Mouse (Mus musculus) hindbrain, embryonic 10.5 days (tissue): ENCODE data around the gene Cnksr3. TPM values are rescaled to one million over a fixed set of nuclear protein-coding genes. Genes with fewer than 3 reads are reported as not detected.

ENCODE experiments used
- DNase-seq: peaks from one replicate; pipeline ENCODE4 v3.0.0-alpha.2; 2017; ENCODE audit warnings: low spot score
- H3K27ac ChIP-seq: fragments of 300-500 bp; sonication (generic); 2 replicates; pipeline ENCODE4 v1.5.1; 2016; ENCODE audit warnings: mild to moderate bottlenecking, moderate library complexity
- H3K27me3 ChIP-seq: fragments of 300-500 bp; sonication (generic); 2 replicates; pipeline ENCODE4 v1.6.1; 2016; ENCODE audit warnings: mild to moderate bottlenecking; ENCODE audit not compliant: poor library complexity, insufficient read depth, severe bottlenecking
- H3K36me3 ChIP-seq: fragments of 300-500 bp; sonication (generic); 2 replicates; pipeline ENCODE4 v1.6.1; 2016; ENCODE audit warnings: mild to moderate bottlenecking, moderate library complexity
- H3K4me1 ChIP-seq: fragments of 300-500 bp; sonication (generic); replicated peaks from 2 replicates; pipeline ENCODE4 v1.6.1; 2016; ENCODE audit warnings: mild to moderate bottlenecking
- H3K4me3 ChIP-seq: fragments of 300-500 bp; sonication (generic); 2 replicates; pipeline ENCODE4 v1.5.1; 2016; ENCODE audit warnings: mild to moderate bottlenecking, moderate library complexity
- H3K9me3 ChIP-seq: fragments of 300-500 bp; sonication (generic); 2 replicates; pipeline ENCODE4 v1.6.1; 2016; ENCODE audit warnings: mild to moderate bottlenecking, moderate library complexity
- WGBS: fragments of 180-500 bp; shearing (Covaris S2); methylation state at CpG from one replicate; pipeline ENCODE4 v1.1.7; 2016; 5-methylcytosine and 5-hydroxymethylcytosine counted together
- polyA plus RNA-seq: library from polyadenylated mRNA; unstranded; fragments of >200 nt; fragmentation: Nextera tagmentation; extraction: Ambion mirVana; gene quantifications from 2 replicates; pipeline ENCODE4 v1.2.1, GENCODE M21; 2016

Cnksr3 gene
- polyA plus RNA-seq, 1 experiment from 2014 or later: 7.3 TPM

- no peaks in the 10 kb centered on the region for H3K4me1 ChIP-seq
- H3K9me3 ChIP-seq: no peaks in the 10 kb centered on the region
- no peaks in the 10 kb centered on the region for H3K27me3 ChIP-seq
- 93% methylated on average over 9 of the region's 9 CpGs for WGBS
- H3K4me3 ChIP-seq: no peak overlapping the region
- peaks cover 74% of the 10 kb centered on the region for H3K36me3 ChIP-seq
- DNase-seq: no peak
- no peak overlapping the region for H3K27ac ChIP-seq
Observed at GRCm38 (mm10) chr10:7127828-7128227, 84.2 kb downstream of the Cnksr3 start.

DNA sequence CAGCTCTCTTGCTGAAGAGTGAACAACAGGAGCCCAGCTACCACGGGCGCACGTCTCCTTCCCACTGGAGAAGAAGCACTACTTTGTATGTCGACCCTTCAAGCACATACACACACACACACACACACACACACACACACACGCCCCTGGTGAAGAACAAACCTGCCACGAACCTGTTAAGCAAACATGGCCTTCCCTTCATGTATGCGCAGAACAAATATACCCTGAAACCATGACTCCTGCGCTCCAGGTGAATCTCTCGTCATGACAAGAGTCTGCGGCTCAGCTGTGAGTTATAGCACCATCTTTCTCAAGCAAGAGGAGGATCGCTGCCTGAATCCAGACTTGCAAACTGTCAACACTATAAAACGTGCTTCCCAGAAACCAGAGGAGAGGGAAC is 85.2 kb downstream of the Cnksr3 start:
- 94% methylated on average over 12 of the region's 12 CpGs for WGBS
- no peak overlapping the region for H3K4me3 ChIP-seq
- H3K4me1 ChIP-seq: no peaks in the 10 kb centered on the region

GRCm38 (mm10) chr10:7126287-7126686 is 85.8 kb downstream of the Cnksr3 start:
- H3K4me1 ChIP-seq: no peaks in the 10 kb centered on the region
- no peak for DNase-seq
- no peak overlapping the region for H3K4me3 ChIP-seq
- no peaks in the 10 kb centered on the region for H3K27me3 ChIP-seq
- H3K9me3 ChIP-seq: no peaks in the 10 kb centered on the region
- WGBS: 79% methylated on average over 7 of the region's 7 CpGs
- peaks cover 66% of the 10 kb centered on the region for H3K36me3 ChIP-seq
- H3K27ac ChIP-seq: no peak overlapping the region

More for the DNA sequence above, 85.2 kb downstream of the Cnksr3 start:
- Histone ChIP-seq H3K27me3 (no peaks in the 10 kb centered on the region), H3K27ac (no peak overlapping the region), H3K9me3 (no peaks in the 10 kb centered on the region), H3K36me3 (peaks cover 72% of the 10 kb centered on the region)
- DNase-seq: no peak

- Histone ChIP-seq H3K4me1 (no peaks in the 10 kb centered on the region), H3K27ac (no peak overlapping the region), H3K27me3 (no peaks in the 10 kb centered on the region), H3K36me3 (peaks cover 65% of the 10 kb centered on the region), H3K9me3 (no peaks in the 10 kb centered on the region), H3K4me3 (no peak overlapping the region)
- DNase-seq: no peak
- WGBS: 80% methylated on average over 7 of the region's 7 CpGs
Observed at GRCm38 (mm10) chr10:7124993-7125392, 87.0 kb downstream of the Cnksr3 start.

DNA sequence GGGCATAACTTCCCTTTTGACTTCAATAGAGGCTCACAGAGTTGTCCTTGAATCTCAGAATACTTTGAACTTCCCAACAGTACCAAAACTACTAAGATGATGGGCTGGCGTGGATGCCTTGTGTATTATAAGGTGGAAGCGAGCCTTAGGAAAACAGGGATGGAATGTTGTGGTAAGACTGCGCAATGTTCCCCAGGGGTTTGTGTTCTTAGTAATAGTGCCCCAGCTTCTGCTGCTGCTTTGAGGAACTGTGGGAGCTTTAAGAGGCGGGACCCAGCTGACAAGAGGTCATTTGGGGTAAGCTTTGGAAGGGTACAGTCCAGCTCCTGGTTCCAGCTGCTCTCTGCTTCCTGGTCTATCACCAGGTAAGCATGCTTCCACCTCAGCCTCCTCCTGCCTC is 89.7 kb downstream of the Cnksr3 start:
- WGBS: 82% methylated on average over 4 of the region's 4 CpGs
- H3K27me3 ChIP-seq: no peaks in the 10 kb centered on the region
- no peak overlapping the region for H3K4me3 ChIP-seq
- H3K4me1 ChIP-seq: no peaks in the 10 kb centered on the region; the same call in 1 of the 2 replicates
- no peak for DNase-seq
- H3K36me3 ChIP-seq: peaks cover 58% of the 10 kb centered on the region
- H3K9me3 ChIP-seq: no peaks in the 10 kb centered on the region
- no peak overlapping the region for H3K27ac ChIP-seq

DNA sequence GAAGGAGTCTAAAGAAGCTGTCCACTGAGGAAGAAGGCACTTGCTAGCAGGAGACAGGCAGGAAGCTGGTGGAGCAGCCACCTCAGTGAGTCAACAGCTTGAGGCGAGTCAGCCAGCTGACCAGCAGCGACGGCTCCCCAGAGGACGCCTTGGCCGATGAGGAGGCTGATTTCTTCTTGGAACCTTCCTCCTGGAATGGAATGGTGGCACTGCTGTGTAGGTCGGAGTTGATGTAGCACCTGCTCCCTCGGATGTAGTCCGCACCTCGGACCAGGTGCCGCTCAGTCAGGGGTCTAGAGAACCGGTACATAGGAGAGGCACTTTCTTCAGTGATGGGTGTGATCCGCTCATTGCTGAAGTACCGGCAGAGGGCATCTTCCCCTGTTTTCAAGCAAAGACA is 91.8 kb downstream of the Cnksr3 start:
- no peak overlapping the region for H3K27ac ChIP-seq
- H3K9me3 ChIP-seq: no peaks in the 10 kb centered on the region
- no peak overlapping the region for H3K4me3 ChIP-seq
- peaks cover 42% of the 10 kb centered on the region for H3K36me3 ChIP-seq
- DNase-seq: no peak
- H3K4me1 ChIP-seq: no peaks in the 10 kb centered on the region; the same call in 1 of the 2 replicates
- H3K27me3 ChIP-seq: no peaks in the 10 kb centered on the region
- WGBS: 93% methylated on average over 13 of the region's 13 CpGs

- no peaks in the 10 kb centered on the region for H3K9me3 ChIP-seq
- H3K36me3 ChIP-seq: peaks cover 39% of the 10 kb centered on the region
- DNase-seq: no peak
- no peaks in the 10 kb centered on the region for H3K27me3 ChIP-seq
- H3K4me3 ChIP-seq: no peak overlapping the region
- H3K4me1 ChIP-seq: no peaks in the 10 kb centered on the region; the same call in 1 of the 2 replicates
- no peak overlapping the region for H3K27ac ChIP-seq
- 87% methylated on average over 10 of the region's 10 CpGs for WGBS
Observed at GRCm38 (mm10) chr10:7118258-7119077, 93.6 kb downstream of the Cnksr3 start.

- no peaks in the 10 kb centered on the region; the same call in 1 of the 2 replicates for H3K4me1 ChIP-seq
- no peak overlapping the region for H3K4me3 ChIP-seq
- peaks cover 39% of the 10 kb centered on the region for H3K36me3 ChIP-seq
- WGBS: 75% methylated on average over 7 of the region's 7 CpGs
- no peak overlapping the region for H3K27ac ChIP-seq
- no peaks in the 10 kb centered on the region for H3K9me3 ChIP-seq
- H3K27me3 ChIP-seq: no peaks in the 10 kb centered on the region
- peak; percentile 4 for DNase-seq
Observed at GRCm38 (mm10) chr10:7117785-7118184, 94.3 kb downstream of the Cnksr3 start.

GRCm38 (mm10) chr10:7114796-7115195 is 97.2 kb downstream of the Cnksr3 start:
- DNase-seq: no peak
- no peaks in the 10 kb centered on the region for H3K9me3 ChIP-seq
- H3K36me3 ChIP-seq: peaks cover 21% of the 10 kb centered on the region
- WGBS: 83% methylated on average over 5 of the region's 5 CpGs
- no peak overlapping the region for H3K4me3 ChIP-seq
- no peaks in the 10 kb centered on the region; the same call in 1 of the 2 replicates for H3K4me1 ChIP-seq
- H3K27me3 ChIP-seq: no peaks in the 10 kb centered on the region
- H3K27ac ChIP-seq: no peak overlapping the region

GRCm38 (mm10) chr10:7113747-7114146 is 98.3 kb downstream of the Cnksr3 start:
- 89% methylated on average over 4 of the region's 4 CpGs for WGBS
- Histone ChIP-seq H3K4me1 (no peaks in the 10 kb centered on the region; the same call in 1 of the 2 replicates), H3K36me3 (peaks cover 14% of the 10 kb centered on the region), H3K27me3 (no peaks in the 10 kb centered on the region), H3K4me3 (no peak overlapping the region), H3K9me3 (no peaks in the 10 kb centered on the region), H3K27ac (no peak overlapping the region)
- DNase-seq: no peak

DNA sequence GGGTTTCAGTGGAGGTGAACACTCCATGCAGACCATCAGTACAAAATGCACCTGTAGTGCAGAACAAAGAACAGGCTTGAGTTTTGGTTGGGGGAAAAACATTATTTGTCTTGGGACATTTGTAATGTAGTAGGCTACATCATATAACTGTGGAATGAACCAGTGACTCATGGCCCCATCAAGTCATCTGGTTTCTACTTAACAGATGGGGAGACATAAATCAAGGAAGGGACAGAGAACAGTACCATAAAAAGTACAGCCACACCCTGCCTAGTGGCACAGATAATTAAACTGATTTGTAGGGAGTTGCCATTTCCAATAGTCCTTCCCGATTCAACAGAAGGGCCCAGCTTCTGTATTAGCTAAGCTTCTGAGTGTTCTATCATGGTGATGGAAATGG is 98.9 kb downstream of the Cnksr3 start:
- H3K27ac ChIP-seq: no peak overlapping the region
- H3K36me3 ChIP-seq: peaks cover 8% of the 10 kb centered on the region
- 92% methylated on average over 1 of the region's 1 CpGs for WGBS
- DNase-seq: no peak
- no peak overlapping the region for H3K4me3 ChIP-seq
- H3K4me1 ChIP-seq: no peaks in the 10 kb centered on the region
- no peaks in the 10 kb centered on the region for H3K27me3 ChIP-seq
- no peaks in the 10 kb centered on the region for H3K9me3 ChIP-seq

- no peak overlapping the region for H3K27ac ChIP-seq
- no peaks in the 10 kb centered on the region for H3K4me1 ChIP-seq
- H3K4me3 ChIP-seq: no peak overlapping the region
- no peaks in the 10 kb centered on the region for H3K36me3 ChIP-seq
- WGBS: 89% methylated on average over 6 of the region's 6 CpGs
- no peaks in the 10 kb centered on the region for H3K9me3 ChIP-seq
- no peaks in the 10 kb centered on the region for H3K27me3 ChIP-seq
- DNase-seq: no peak
Observed at GRCm38 (mm10) chr10:7111462-7112000, 100.5 kb downstream of the Cnksr3 start.

DNA sequence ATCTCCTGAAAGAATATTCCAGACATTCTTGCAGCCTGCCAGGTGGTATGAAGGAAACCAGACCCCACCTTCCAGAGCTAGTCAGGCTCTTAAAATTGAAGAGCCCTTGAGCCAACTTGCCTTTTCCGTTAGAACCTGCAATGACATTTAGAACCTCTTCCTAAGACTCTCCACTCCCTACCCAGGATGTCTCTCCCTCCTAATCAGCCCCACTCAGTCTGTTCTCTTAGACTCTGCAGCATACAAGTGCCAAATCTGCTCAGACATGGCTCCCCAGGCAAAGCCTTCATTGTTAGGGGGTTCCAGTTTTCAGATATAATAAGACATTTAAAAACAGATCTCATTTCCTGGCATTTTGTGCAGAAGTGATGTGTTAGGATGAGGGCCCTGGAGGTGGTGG is 108.2 kb downstream of the Cnksr3 start:
- no peaks in the 10 kb centered on the region for H3K36me3 ChIP-seq
- H3K9me3 ChIP-seq: no peaks in the 10 kb centered on the region
- no peak overlapping the region for H3K27ac ChIP-seq
- no peak overlapping the region for H3K4me3 ChIP-seq
- DNase-seq: no peak
- H3K27me3 ChIP-seq: no peaks in the 10 kb centered on the region
- 78% methylated on average over 1 of the region's 1 CpGs for WGBS
- H3K4me1 ChIP-seq: no peaks in the 10 kb centered on the region
